Mouse (Mus musculus) forebrain, embryonic 16.5 days (tissue): ENCODE results near the gene 9330161L09Rik. TPM values are rescaled to one million over a fixed set of nuclear protein-coding genes. Genes with fewer than 3 reads are reported as not detected.
"Not testable (repeated sequence)": the region's sequence is repeated elsewhere in the genome, so short reads cannot be mapped to it uniquely, and the experiment has no call there.

Experiments used
- ATAC-seq: fragments of 200-750 bp; cut with Nextera tagmentation; 2 replicates; pipeline ENCODE4 v1.8.0; 2017; ENCODE audit warnings: mild to moderate bottlenecking, moderate library complexity
- H3K27ac ChIP-seq: fragments of 300-500 bp; sonication (generic); 2 replicates; pipeline ENCODE4 v1.5.1; 2014; ENCODE audit warnings: low read length, control low read depth
- H3K27me3 ChIP-seq: fragments of 300-500 bp; sonication (generic); replicated peaks from 2 replicates; pipeline ENCODE4 v1.6.1; 2014; ENCODE audit warnings: low read length; ENCODE audit not compliant: control insufficient read depth, insufficient read depth
- H3K36me3 ChIP-seq: fragments of 300-500 bp; sonication (generic); 2 replicates; pipeline ENCODE4 v1.6.1; 2014; ENCODE audit not compliant: control insufficient read depth, insufficient read depth
- H3K4me1 ChIP-seq: fragments of 300-500 bp; sonication (generic); replicated peaks from 2 replicates; pipeline ENCODE4 v1.6.1; 2014; ENCODE audit warnings: low read length; ENCODE audit not compliant: control insufficient read depth, insufficient read depth
- H3K4me2 ChIP-seq: fragments of 300-500 bp; sonication (generic); 2 replicates; pipeline ENCODE4 v1.6.1; 2014; ENCODE audit warnings: mild to moderate bottlenecking, low read length, control low read depth
- H3K4me3 ChIP-seq: fragments of 300-500 bp; sonication (generic); replicated peaks from 2 replicates; pipeline ENCODE4 v1.5.1; 2014; ENCODE audit warnings: mild to moderate bottlenecking, low read length, control low read depth
- H3K9ac ChIP-seq: fragments of 300-500 bp; sonication (generic); replicated peaks from 2 replicates; pipeline ENCODE4 v1.6.1; 2014; ENCODE audit warnings: low read depth, low read length, control low read depth
- H3K9me3 ChIP-seq: fragments of 300-500 bp; sonication (generic); 2 replicates; pipeline ENCODE4 v1.6.1; 2016; ENCODE audit warnings: low read length; ENCODE audit not compliant: control insufficient read depth
- WGBS: fragments of 180-500 bp; shearing (Covaris S2); extraction: QIAGEN DNeasy Blood & Tissue Kit; methylation state at CpG from one replicate; pipeline ENCODE4 v1.1.7; 2014; 5-methylcytosine and 5-hydroxymethylcytosine counted together
- polyA plus RNA-seq: library from polyadenylated mRNA; unstranded; fragments of >200 nt; fragmentation: Nextera tagmentation; extraction: Ambion mirVana; gene quantifications from 2 replicates; pipeline ENCODE4 v1.2.1, GENCODE M21; 2015

9330161L09Rik gene
- 1.1 and 1.4 TPM in 2 replicates for polyA plus RNA-seq

DNA sequence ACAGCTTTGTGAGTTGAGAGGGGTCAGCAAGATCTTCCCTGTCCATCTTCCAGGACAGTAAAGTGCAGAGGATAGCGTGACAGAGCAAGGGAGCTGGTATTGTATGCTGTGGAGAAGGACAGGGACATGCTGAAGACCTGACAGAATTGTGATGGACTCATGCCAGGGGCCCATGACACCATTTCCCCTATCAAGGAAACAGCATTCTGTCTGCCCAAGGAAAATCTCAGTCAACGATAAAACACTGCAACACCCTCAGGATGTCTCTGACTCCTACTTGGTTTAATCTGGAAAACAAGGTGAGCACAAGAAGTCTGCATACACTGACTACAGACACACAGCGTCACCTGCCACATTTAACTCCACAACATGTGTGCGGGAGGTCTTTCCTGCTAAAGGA, at the start of gene 9330161L09Rik:
9330161L09Rik (minus strand) TSS at position 101 of the 400 bp plus-strand sequence.
- Histone ChIP-seq H3K9ac (no peak within 1 kb of the TSS), H3K36me3 (peaks cover 45% of the 10 kb centered on the region), H3K27ac (no peak within 1 kb of the TSS), H3K27me3 (no peaks in the 10 kb centered on the region), H3K4me2 (no peak within 1 kb of the TSS), H3K4me1 (no peaks in the 10 kb centered on the region), H3K4me3 (no peak within 1 kb of the TSS), H3K9me3 (no peaks in the 10 kb centered on the region)
- WGBS: 95% methylated on average over 4 of the region's 4 CpGs
- ATAC-seq: no peak

DNA sequence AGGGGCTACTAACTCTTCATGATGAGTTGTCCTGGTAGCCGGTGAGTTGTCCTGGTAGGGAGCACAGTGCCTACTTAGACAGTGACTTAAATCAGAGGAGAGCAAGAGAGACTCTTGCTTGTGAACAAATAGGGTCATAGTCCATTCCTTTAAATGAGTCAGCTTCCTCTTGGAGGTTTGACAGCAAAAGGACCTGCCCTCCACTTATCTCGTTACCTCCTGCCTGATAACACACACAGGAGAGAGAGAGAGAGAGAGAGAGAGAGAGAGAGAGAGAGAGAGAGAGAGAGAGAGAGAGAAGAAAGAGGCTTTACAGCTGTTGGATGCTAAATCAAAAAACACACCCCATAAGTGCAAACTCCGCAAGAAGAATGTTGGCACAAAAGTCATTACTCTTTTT, 49.5 kb upstream of the 9330161L09Rik start, which contains the start of gene Ifi27l2b:
Ifi27l2b (minus strand) TSS at position 84 of the 400 bp plus-strand sequence.
- WGBS: 75% methylated on average over 3 of the region's 3 CpGs
- Histone ChIP-seq H3K27me3 (no peaks in the 10 kb centered on the region), H3K4me1 (no peaks in the 10 kb centered on the region), H3K27ac (no peak within 1 kb of the TSS), H3K9me3 (no peaks in the 10 kb centered on the region), H3K9ac (no peak within 1 kb of the TSS), H3K4me2 (no peak within 1 kb of the TSS), H3K36me3 (no peaks in the 10 kb centered on the region), H3K4me3 (no peak within 1 kb of the TSS)
- no peak for ATAC-seq

DNA sequence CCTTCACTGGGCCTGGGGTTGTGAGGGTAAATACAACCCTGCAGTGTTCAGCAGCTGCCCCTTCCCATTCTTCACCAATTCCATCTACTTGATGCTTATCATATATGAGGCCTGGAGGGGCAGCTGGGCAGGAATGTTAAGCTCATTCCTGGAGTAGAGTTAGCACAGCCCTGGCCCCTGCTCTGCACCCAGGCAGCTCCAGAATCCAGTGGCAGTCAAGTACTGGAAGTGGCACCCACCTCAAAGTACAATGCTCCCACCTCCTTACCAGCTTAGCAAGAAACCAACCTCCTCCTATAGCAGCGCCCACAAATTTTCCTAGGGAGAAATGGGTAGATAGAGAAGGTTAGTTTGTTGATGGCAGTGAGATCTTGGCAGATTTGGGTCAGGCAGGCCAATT, 49.1 kb upstream of the 9330161L09Rik start:
- not testable (repeated sequence) for H3K9me3 ChIP-seq

DNA sequence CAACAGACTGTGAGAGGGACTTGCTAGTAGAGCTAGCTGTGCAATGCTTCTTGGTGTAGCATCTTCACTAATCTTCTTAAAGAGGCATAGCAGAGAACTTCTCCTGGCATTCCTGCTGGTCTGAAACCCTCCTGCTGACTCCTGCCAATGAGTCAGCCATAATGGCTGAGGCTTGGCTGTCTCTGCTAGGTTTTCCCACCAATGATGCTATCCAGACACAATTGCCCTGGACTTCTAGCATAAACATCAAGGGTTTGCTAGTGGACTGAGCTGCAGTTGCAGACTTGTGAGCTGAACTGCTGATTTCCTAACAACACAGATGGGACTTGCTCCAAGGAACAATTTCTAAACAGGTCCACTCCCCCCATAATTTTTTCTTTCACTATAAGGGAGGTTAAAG, 45.7 kb upstream of the 9330161L09Rik start:
- Histone ChIP-seq H3K9ac (no peak overlapping the region), H3K27ac (no peak overlapping the region), H3K36me3 (no peaks in the 10 kb centered on the region), H3K4me2 (no peak overlapping the region), H3K4me3 (no peak overlapping the region), H3K9me3 (no peaks in the 10 kb centered on the region), H3K27me3 (no peaks in the 10 kb centered on the region), H3K4me1 (no peaks in the 10 kb centered on the region)
- ATAC-seq: no peak

More for the DNA sequence above, 49.1 kb upstream of the 9330161L09Rik start:
- WGBS: no CpG with 5 or more reads among the region's 1 CpGs
- H3K4me2 ChIP-seq, H3K27me3 ChIP-seq, H3K4me3 ChIP-seq, ATAC-seq, H3K9ac ChIP-seq, H3K36me3 ChIP-seq, H3K4me1 ChIP-seq, H3K27ac ChIP-seq: not testable (repeated sequence)

DNA sequence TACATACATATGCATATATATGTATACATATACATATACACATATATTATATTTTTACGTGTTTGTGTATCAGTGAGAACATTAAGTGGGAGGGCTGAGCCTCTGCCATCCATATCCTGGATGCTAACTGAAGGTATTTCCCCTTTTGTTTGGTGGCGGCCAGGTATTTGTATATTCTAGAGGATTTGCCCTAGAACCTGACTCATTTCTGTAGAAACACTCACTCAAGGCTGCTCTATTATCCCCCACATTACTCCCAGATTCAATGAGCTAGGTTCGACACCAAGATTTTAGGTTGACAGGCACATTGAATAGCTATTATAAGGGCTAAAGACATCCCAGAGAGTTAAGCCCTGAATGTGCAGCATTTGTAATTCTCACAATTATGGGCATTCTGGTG, 37.4 kb upstream of the 9330161L09Rik start:
- no peak overlapping the region for H3K27ac ChIP-seq
- WGBS: 57% methylated on average over 3 of the region's 3 CpGs
- no peak for ATAC-seq
- H3K36me3 ChIP-seq: no peaks in the 10 kb centered on the region
- H3K27me3 ChIP-seq: no peaks in the 10 kb centered on the region
- no peaks in the 10 kb centered on the region for H3K4me1 ChIP-seq
- H3K4me2 ChIP-seq: no peak overlapping the region
- H3K9ac ChIP-seq: no peak overlapping the region
- no peaks in the 10 kb centered on the region for H3K9me3 ChIP-seq
- no peak overlapping the region for H3K4me3 ChIP-seq

DNA sequence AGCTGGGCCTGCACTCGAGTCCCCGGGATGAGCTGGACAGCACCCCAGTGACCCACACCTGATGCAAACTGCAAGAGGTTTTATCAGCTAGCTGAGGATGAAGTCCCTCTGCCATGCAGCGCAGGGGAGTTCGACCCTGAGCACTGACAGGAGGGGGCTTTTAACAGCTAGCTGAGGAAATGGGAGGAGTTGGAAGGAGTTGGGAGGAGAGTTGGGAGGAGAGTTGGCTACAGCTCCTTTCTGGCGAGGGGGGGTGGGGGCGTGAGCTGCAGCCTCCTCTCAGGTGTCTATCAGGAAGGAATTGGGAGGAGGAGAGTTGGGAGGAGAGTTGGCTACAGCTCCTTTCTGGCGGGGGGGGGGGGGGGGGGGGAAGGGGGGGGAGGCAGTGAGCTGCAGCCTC, 36.6 kb upstream of the 9330161L09Rik start:
- not testable (repeated sequence) for H3K27ac ChIP-seq, H3K9ac ChIP-seq, H3K9me3 ChIP-seq, H3K4me1 ChIP-seq, H3K4me3 ChIP-seq, H3K36me3 ChIP-seq, H3K4me2 ChIP-seq, H3K27me3 ChIP-seq, ATAC-seq
- WGBS: 49% methylated on average over 6 of the region's 7 CpGs

DNA sequence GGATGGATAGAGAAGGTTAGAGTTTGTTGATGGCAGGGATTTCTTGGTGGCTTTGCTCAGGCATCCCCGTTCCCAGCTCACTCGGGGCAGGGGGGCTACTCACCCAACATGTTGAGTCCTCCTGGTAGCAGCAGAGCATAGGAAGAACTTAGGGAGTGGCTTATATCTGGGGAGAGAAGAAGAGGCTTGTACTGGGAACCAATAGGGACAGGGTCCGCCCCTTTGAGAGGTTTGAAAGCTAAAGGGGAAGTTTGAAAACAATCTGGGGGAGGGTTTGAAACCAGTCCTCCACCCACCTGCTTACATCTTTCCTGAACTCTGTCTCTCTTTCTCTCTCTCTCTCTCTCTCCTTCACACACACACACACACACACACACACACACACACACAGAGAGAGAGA, 35.9 kb upstream of the 9330161L09Rik start, which contains the start of gene Ifi27l2a:
Ifi27l2a (minus strand) TSS at position 157 of the 400 bp plus-strand sequence.
- no peak for ATAC-seq
- H3K4me2 ChIP-seq: no peak within 1 kb of the TSS
- WGBS: 52% methylated on average over 3 of the region's 3 CpGs

DNA sequence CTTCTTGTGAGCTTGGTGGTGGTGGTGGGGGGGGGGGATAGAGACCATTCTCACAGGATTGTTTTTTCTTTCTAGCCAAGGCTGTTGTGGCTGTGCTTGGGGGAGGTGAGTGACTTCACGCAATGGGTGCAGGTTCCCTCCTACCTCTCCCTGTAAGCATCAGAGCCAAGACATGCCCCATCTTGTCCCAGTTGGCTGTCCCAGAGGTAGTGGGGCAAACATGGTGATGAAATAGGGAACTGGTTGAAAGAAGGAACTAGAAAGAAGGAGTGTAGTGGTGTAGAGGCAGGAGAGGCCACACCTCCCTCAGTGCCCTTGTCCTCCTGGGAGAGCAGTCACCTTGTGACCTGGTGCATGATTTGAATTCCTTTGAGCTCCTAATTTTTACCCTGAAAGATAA, 30.0 kb upstream of the 9330161L09Rik start:
- WGBS: 82% methylated on average over 1 of the region's 1 CpGs
- H3K36me3 ChIP-seq: no peaks in the 10 kb centered on the region
- no peaks in the 10 kb centered on the region for H3K4me1 ChIP-seq
- H3K4me2 ChIP-seq: no peak overlapping the region
- H3K4me3 ChIP-seq: no peak overlapping the region
- no peaks in the 10 kb centered on the region for H3K27me3 ChIP-seq
- no peaks in the 10 kb centered on the region for H3K9me3 ChIP-seq
- H3K9ac ChIP-seq: no peak overlapping the region
- no peak for ATAC-seq
- no peak overlapping the region for H3K27ac ChIP-seq

More for the DNA sequence above, 35.9 kb upstream of the 9330161L09Rik start, which contains the start of gene Ifi27l2a:
- Histone ChIP-seq H3K4me3 (no peak within 1 kb of the TSS), H3K9me3 (no peaks in the 10 kb centered on the region), H3K27ac (no peak within 1 kb of the TSS), H3K27me3 (no peaks in the 10 kb centered on the region), H3K4me1 (no peaks in the 10 kb centered on the region), H3K9ac (no peak within 1 kb of the TSS), H3K36me3 (no peaks in the 10 kb centered on the region)

DNA sequence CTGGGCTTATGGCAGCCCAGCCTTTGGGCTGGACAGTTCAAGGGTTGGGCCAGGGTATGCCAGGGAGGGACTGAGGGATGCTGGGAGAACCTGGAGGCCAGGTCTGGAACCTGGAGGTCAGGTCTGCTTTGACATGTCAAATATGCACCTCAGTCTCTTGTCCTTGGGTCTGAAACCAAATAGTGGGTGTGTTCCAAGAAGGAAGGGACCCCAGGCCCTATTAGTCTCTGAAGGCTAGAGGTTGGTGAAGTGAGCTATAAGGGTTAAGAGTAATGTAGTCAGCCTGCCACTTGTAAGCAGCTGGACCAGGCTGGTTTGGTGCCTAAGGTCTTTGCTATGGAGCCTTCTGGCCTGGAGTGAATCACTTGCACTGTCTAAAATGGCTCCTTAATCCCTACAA, 27.2 kb upstream of the 9330161L09Rik start:
- Histone ChIP-seq H3K9ac (no peak overlapping the region), H3K36me3 (no peaks in the 10 kb centered on the region), H3K4me3 (no peak overlapping the region), H3K4me2 (no peak overlapping the region), H3K9me3 (no peaks in the 10 kb centered on the region), H3K27ac (no peak overlapping the region), H3K27me3 (no peaks in the 10 kb centered on the region), H3K4me1 (no peaks in the 10 kb centered on the region)
- ATAC-seq: no peak
